Mouse (Mus musculus) liver, postnatal 0 days (tissue): Measurements from ENCODE around the gene Twf1.

Experiments
- CTCF ChIP-seq: sonication (generic); IDR thresholded peaks from 2 replicates; pipeline ENCODE4 v1.5.1; 2016; ENCODE audit warnings: antibody characterized with exemption, low read depth
- EP300 ChIP-seq: IDR thresholded peaks from 2 replicates; pipeline ENCODE4 v1.6.1; 2016; ENCODE audit warnings: antibody characterized with exemption, low read depth, mild to moderate bottlenecking

- no peak for TF ChIP-seq CTCF
- no peak for TF ChIP-seq EP300
Measured at GRCm38 (mm10) chr15:94587826-94588715, 1.6 kb downstream of the Twf1 start.
